Mouse (Mus musculus): ENCODE results near the gene Gzmb.

- TF ChIP-seq CHD2 (IDR thresholded peaks at IDR 0.05; ENCODE audit: low read depth, low read length), result no peak
- TF ChIP-seq ZC3H11A (IDR thresholded peaks at IDR 0.05; ENCODE audit: borderline replicate concordance, low read depth, low read length), result no peak
Measured at GRCm38 (mm10) chr14:56281090-56281489, 19.0 kb upstream of the Gzmb start.
